Mouse (Mus musculus) intestine, embryonic 16.5 days (tissue): ENCODE data around the gene Akr1b7. TPM values are rescaled to one million over a fixed set of nuclear protein-coding genes. Genes with fewer than 3 reads are reported as not detected.

Experiments used
- ATAC-seq: fragments of 200-750 bp; cut with Nextera tagmentation; 2 replicates; pipeline ENCODE4 v1.8.0; 2017; ENCODE audit warnings: moderate TSS enrichment, moderate library complexity
- H3K27ac ChIP-seq: fragments of 300-500 bp; sonication (generic); 2 replicates; pipeline ENCODE4 v1.5.1; 2014; ENCODE audit warnings: mild to moderate bottlenecking, low read length
- H3K27me3 ChIP-seq: fragments of 300-500 bp; sonication (generic); replicated peaks from 2 replicates; pipeline ENCODE4 v1.6.1; 2014; ENCODE audit warnings: low read length, control low read depth, mixed read lengths; ENCODE audit not compliant: control insufficient read depth, insufficient read depth
- H3K36me3 ChIP-seq: fragments of 300-500 bp; sonication (generic); 2 replicates; pipeline ENCODE4 v1.6.1; 2014; ENCODE audit warnings: low read length, control low read depth; ENCODE audit not compliant: control insufficient read depth, insufficient read depth
- H3K4me1 ChIP-seq: fragments of 300-500 bp; sonication (generic); 2 replicates; pipeline ENCODE4 v1.6.1; 2014; ENCODE audit warnings: low read length, control low read depth, mixed read lengths; ENCODE audit not compliant: control insufficient read depth, insufficient read depth
- H3K4me2 ChIP-seq: fragments of 300-500 bp; sonication (generic); 2 replicates; pipeline ENCODE4 v1.6.1; 2014; ENCODE audit warnings: low read depth, low read length, control low read depth
- H3K4me3 ChIP-seq: fragments of 300-500 bp; sonication (generic); 2 replicates; pipeline ENCODE4 v1.5.1; 2014; ENCODE audit warnings: mild to moderate bottlenecking, low read length
- H3K9ac ChIP-seq: fragments of 300-500 bp; sonication (generic); 2 replicates; pipeline ENCODE4 v1.6.1; 2014; ENCODE audit warnings: low read depth, low read length
- H3K9me3 ChIP-seq: fragments of 300-500 bp; sonication (generic); 2 replicates; pipeline ENCODE4 v1.6.1; 2016; ENCODE audit warnings: low read length, control low read depth; ENCODE audit not compliant: control insufficient read depth
- WGBS: fragments of 180-500 bp; shearing (Covaris S2); extraction: QIAGEN DNeasy Blood & Tissue Kit; methylation state at CpG from one replicate; pipeline ENCODE4 v1.1.7; 2014; 5-methylcytosine and 5-hydroxymethylcytosine counted together
- polyA plus RNA-seq: library from polyadenylated mRNA; unstranded; fragments of >200 nt; fragmentation: Nextera tagmentation; extraction: Ambion mirVana; gene quantifications from 2 replicates; pipeline ENCODE4 v1.2.1, GENCODE M21; 2015

Akr1b7 gene
- polyA plus RNA-seq, 1 experiment from 2014 or later, result 39.6 TPM

DNA sequence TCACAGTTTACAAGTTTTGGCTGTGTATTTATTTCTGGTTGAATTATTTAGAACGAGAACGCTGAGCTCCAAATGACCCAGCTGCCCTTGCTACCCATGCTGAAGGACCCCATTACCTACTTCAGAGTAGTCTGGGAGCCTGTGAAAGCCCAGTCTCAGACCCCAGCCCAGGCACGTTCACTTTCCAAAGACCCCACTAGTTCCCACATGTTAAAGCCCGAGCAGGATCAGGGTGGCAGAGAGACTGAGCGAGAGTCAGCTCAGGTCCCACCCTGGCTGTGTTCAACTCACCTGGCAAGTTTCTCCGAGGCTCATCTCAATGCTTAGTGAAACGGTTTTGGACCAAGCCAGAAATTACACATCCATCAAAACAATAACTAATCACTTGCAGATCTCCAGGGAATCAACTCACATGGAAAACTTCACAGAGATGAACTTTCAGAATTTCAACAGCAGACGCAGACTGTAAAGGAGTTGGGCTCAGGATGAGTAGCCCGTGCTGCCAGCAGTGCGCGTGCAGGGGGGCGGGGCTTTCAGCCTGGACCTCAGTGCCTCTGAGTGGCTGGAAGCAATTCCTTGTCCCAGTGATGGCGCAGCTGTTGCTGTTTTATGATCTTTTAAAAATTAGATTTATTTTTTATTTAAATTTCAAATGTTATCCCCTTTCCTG lies 27.3 kb upstream of the Akr1b7 start:
- H3K4me2 ChIP-seq, result peak overlapping the region; percentile 80

DNA sequence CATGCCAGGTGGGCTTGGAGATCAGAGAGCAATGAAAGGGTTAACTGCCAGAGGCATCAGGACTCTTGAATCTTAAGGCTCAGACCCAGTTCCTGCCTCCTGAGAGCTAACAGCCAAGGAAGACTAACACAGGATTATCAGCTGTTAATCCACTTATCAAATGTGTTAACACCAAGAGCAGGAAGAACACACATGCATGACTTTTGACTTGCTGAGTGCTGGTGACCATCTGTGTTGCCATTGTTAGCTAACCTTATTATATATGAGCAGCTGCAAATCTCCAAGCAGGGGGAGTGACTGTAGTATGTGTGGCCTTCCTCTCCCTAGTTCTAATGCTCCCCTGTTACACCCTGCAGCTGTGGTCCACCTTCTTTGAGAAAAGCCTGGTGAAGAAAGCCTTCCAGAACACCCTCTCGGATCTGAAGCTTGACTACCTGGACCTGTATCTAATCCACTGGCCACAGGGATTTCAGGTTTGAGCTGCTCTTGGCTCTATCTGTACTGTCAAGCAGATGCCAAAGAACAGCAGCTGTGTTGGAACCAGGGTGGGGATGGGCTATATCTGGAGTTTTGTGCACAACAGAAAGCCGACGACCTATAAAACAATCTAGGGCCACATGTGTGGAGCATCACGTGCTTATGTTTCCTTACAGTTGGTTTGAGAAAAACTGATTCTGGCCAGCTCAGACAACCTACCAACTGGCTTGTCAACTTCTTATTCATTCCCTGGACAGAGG lies 23.5 kb upstream of the Akr1b7 start:
- no peaks in the 10 kb centered on the region for H3K9me3 ChIP-seq
- WGBS, result 77% methylated on average over 4 of the region's 4 CpGs
- no peak overlapping the region for H3K27ac ChIP-seq

More for the DNA sequence above, 27.3 kb upstream of the Akr1b7 start:
- WGBS, result 2% methylated on average over 13 of the region's 13 CpGs
- peaks cover 1% of the 10 kb centered on the region; the same call in 1 of the 2 replicates for H3K36me3 ChIP-seq
- H3K4me3 ChIP-seq, result peak overlapping the region; percentile 57
- no peaks in the 10 kb centered on the region for H3K9me3 ChIP-seq
- peak; percentile 86 for ATAC-seq
- H3K4me1 ChIP-seq, result peaks cover 10% of the 10 kb centered on the region; the same call in 1 of the 2 replicates
- H3K27ac ChIP-seq, result peak overlapping the region; percentile 82
- no peaks in the 10 kb centered on the region for H3K27me3 ChIP-seq
- H3K9ac ChIP-seq, result peak overlapping the region; percentile 64

DNA sequence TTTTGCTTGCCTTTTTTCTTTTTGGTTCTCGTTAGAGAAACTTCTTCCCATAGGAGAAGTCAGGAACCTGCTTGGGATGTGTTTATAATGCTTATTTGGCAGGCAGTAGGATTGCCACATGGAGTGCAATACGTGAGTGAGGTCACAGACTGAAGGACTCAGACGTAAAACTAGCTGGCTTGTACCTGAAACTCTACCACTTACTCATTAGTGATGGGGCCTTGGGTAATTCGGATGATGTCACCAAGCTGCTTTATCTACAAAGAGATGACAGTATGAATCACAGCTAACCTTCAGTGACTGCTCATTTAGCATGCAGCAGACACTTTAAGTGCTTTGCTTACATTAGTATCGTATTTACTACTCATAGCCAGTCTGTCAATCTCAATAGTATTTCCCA lies 16.2 kb upstream of the Akr1b7 start:
- no peak overlapping the region for H3K9ac ChIP-seq
- H3K9me3 ChIP-seq, result no peaks in the 10 kb centered on the region
- H3K27me3 ChIP-seq, result no peaks in the 10 kb centered on the region
- no peak overlapping the region for H3K4me3 ChIP-seq
- H3K4me2 ChIP-seq, result no peak overlapping the region
- 76% methylated on average over 5 of the region's 5 CpGs for WGBS
- H3K27ac ChIP-seq, result no peak overlapping the region
- no peak for ATAC-seq
- H3K36me3 ChIP-seq, result no peaks in the 10 kb centered on the region
- no peaks in the 10 kb centered on the region for H3K4me1 ChIP-seq

More for the DNA sequence above, 23.5 kb upstream of the Akr1b7 start:
- H3K4me2 ChIP-seq, result no peak overlapping the region
- no peak for ATAC-seq
- no peaks in the 10 kb centered on the region for H3K27me3 ChIP-seq
- H3K9ac ChIP-seq, result no peak overlapping the region
- H3K4me3 ChIP-seq, result no peak overlapping the region
- peaks cover 2% of the 10 kb centered on the region; the same call in 1 of the 2 replicates for H3K36me3 ChIP-seq
- H3K4me1 ChIP-seq, result peaks cover 6% of the 10 kb centered on the region; the same call in 1 of the 2 replicates

DNA sequence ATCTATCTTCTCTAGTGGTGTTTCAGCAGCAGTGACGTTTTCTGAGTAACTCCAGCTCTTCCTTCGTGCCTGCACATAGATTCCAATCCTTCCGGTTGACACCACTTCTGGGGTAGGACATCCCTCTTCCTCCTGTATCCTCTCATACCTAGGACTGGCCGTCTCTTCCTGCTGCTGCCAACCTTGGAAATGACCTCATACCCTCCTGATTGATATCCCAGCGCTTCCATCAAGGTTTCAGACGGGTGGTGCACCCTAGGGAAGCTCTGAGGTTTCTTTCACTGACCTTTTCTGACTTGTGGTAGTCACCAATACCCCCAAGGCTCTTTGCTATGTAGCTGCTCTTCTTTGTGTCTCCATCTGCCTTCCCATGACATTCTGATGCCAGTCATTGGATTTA lies 13.7 kb upstream of the Akr1b7 start:
- H3K27ac ChIP-seq, result no peak overlapping the region
- H3K4me1 ChIP-seq, result no peaks in the 10 kb centered on the region
- no peaks in the 10 kb centered on the region for H3K36me3 ChIP-seq
- H3K4me2 ChIP-seq, result no peak overlapping the region
- WGBS, result 84% methylated on average over 6 of the region's 6 CpGs
- H3K9ac ChIP-seq, result no peak overlapping the region
- no peaks in the 10 kb centered on the region for H3K27me3 ChIP-seq
- ATAC-seq, result no peak
- H3K9me3 ChIP-seq, result no peaks in the 10 kb centered on the region
- H3K4me3 ChIP-seq, result no peak overlapping the region

DNA sequence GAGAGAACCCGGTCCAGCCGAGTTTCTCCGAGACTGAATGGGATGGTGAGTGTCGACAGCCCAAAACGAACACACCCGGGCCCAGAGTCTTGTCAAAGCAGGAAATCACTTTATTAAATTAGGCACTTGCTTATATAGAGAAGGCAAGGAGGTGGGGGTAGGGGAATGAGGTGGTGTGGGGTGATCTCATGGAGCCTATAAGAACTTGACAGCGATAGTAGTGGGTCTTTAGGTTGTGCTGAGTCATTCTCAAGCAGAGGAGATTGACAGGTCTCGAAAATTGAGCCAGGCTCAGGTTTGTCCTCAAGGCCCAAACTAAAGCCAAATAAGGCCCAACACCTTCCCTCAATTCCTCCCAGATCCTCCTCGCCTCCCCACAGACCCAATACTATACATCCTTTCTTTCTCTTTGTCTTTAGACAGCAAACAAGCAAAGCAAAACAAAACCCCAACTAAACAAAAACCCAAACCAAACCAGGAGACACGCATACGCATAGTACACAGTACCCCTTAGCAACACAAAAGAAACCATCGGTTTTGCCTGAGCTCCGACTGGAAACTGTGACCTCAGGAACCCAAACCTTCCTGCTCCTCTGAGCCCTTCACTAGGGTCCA lies 12.4 kb upstream of the Akr1b7 start:
- no peaks in the 10 kb centered on the region for H3K36me3 ChIP-seq
- 83% methylated on average over 13 of the region's 13 CpGs for WGBS
- no peak overlapping the region for H3K9ac ChIP-seq
- H3K27me3 ChIP-seq, result no peaks in the 10 kb centered on the region
- H3K4me3 ChIP-seq, result no peak overlapping the region
- no peaks in the 10 kb centered on the region for H3K9me3 ChIP-seq
- H3K27ac ChIP-seq, result no peak overlapping the region
- no peaks in the 10 kb centered on the region for H3K4me1 ChIP-seq
- no peak overlapping the region for H3K4me2 ChIP-seq
- ATAC-seq, result no peak

DNA sequence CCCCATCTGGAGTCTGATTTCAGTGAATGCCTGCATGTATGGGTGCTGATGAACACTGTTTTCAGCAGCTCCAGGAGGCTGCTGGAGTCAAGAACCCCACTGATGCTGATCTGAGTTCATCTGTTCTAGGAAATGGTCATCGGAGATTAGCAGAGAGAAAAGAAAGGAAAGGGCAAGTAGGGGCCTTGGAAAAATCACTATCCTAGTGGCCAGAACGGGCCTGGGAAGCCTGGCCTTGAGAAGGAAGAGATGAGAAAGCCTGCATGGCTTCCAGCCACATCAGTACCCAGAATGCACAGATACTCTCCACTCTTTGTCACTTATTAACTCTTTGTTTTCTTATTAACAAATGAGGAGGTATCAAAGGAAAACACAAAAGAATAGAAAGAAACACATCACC lies 11.4 kb upstream of the Akr1b7 start:
- no peak overlapping the region for H3K27ac ChIP-seq
- no peak overlapping the region for H3K4me2 ChIP-seq
- no peak overlapping the region for H3K4me3 ChIP-seq
- H3K4me1 ChIP-seq, result no peaks in the 10 kb centered on the region
- no peak overlapping the region for H3K9ac ChIP-seq
- H3K36me3 ChIP-seq, result no peaks in the 10 kb centered on the region
- H3K9me3 ChIP-seq, result no peaks in the 10 kb centered on the region
- no peak for ATAC-seq
- WGBS, result 75% methylated on average over 2 of the region's 2 CpGs
- no peaks in the 10 kb centered on the region for H3K27me3 ChIP-seq

DNA sequence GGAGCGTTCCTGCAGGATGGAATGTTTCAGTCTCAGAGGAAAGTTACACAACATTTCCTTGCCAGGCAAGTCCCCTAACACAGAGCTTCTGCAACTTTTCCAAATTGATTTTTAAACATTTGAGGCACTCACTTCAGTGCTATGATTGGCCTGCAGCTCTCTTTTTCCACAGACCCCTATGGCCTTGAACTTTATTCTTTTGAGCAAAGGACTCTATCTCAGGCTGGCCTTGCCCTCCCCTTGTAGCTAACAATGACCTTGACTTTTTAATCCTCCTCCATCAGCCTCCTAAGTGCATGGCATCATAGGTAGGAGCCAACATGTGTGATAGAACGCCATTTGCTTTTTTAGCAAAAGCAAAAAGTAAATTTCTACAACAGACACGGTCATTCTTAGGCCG lies 5.4 kb upstream of the Akr1b7 start:
- ATAC-seq, result no peak
- H3K4me1 ChIP-seq, result no peaks in the 10 kb centered on the region
- no peaks in the 10 kb centered on the region for H3K9me3 ChIP-seq
- no peaks in the 10 kb centered on the region for H3K36me3 ChIP-seq
- WGBS, result 90% methylated on average over 4 of the region's 4 CpGs
- no peaks in the 10 kb centered on the region for H3K27me3 ChIP-seq
- no peak overlapping the region for H3K27ac ChIP-seq
- H3K4me2 ChIP-seq, result no peak overlapping the region
- no peak overlapping the region for H3K9ac ChIP-seq
- no peak overlapping the region for H3K4me3 ChIP-seq

DNA sequence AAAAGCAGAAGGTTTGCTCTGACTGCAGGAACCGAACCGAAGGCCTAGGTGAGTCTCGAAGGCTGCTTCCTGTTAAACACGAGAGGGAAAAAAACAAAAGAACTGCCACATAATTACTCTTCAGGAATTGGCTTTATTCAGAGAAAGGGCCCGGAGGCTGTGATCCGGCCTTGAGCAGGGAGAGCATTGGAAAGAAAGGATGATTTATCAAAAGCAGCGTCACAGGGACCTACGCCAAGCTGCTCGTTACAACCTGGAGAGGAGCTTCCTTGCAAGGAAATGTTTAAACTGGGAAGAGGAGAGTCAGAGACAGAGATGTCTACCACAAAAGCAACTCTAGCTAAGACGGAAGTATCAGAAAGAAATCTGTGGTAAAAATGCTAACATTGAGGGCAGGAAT lies 4.7 kb upstream of the Akr1b7 start:
- H3K27me3 ChIP-seq, result no peaks in the 10 kb centered on the region
- no peaks in the 10 kb centered on the region for H3K4me1 ChIP-seq
- H3K9me3 ChIP-seq, result no peaks in the 10 kb centered on the region
- 59% methylated on average over 10 of the region's 10 CpGs for WGBS
- no peak overlapping the region for H3K4me2 ChIP-seq
- ATAC-seq, result no peak
- H3K27ac ChIP-seq, result no peak overlapping the region
- H3K36me3 ChIP-seq, result no peaks in the 10 kb centered on the region
- H3K9ac ChIP-seq, result no peak overlapping the region
- H3K4me3 ChIP-seq, result no peak overlapping the region

DNA sequence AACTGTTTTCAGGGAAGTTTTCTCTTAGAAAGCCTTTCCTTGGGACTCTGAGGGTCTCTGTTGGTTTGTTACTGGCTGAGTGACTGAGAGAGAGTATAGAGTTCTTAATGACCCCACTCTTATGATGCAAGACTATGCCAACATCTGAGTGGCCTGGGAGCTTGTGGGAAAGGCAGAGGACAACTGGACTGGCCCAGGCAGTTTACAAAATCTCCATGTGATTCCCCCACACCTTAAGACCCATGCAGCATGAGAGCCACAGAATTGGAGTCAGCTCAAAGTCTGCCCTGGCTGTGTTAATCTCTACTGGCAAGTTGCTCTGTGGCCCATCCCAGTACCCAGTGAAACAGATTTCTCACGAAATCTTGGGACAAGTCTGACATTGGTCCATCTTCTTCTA lies 554 bp downstream of the Akr1b7 start:
- Histone ChIP-seq H3K4me1 (no peaks in the 10 kb centered on the region), H3K9ac (no peak overlapping the region), H3K4me2 (no peak overlapping the region), H3K9me3 (no peaks in the 10 kb centered on the region), H3K4me3 (no peak overlapping the region), H3K27ac (no peak overlapping the region), H3K36me3 (no peaks in the 10 kb centered on the region), H3K27me3 (no peaks in the 10 kb centered on the region)
- WGBS, result 72% methylated on average over 1 of the region's 1 CpGs
- ATAC-seq, result no peak; the same call in 1 of the 2 replicates
